Mouse (Mus musculus): ENCODE measurements around the gene Psmf1.

GRCm38 (mm10) chr2:151712647-151713046, 31.3 kb downstream of the Psmf1 start:
- TF ChIP-seq CTCF (IDR thresholded peaks at IDR 0.05; ENCODE audit: insufficient read depth, low read length) (no peak), POLR2A (IDR thresholded peaks at IDR 0.05; ENCODE audit: borderline replicate concordance, extremely low read depth, low read depth, low read length) (no peak)

All from lung, adult 2 months (tissue).